Mouse (Mus musculus): ENCODE results near the gene Usp32. TPM values are rescaled to one million over a fixed set of nuclear protein-coding genes. Genes with fewer than 3 reads are reported as not detected.

Usp32 gene
- polyA plus RNA-seq, 1 experiment from 2014 or later, result 19.9 TPM

- DNase-seq, result no peak
- 15% methylated on average over 5 of the region's 5 CpGs for WGBS
- Histone ChIP-seq H3K27ac (replicated peaks; ENCODE audit: low read depth, low read length) (no peak overlapping the region), H3K4me1 (ENCODE audit: control insufficient read depth, insufficient read depth, low read length) (peaks cover 13% of the 10 kb centered on the region), H3K9me3 (ENCODE audit: control insufficient read depth, low read length) (no peaks in the 10 kb centered on the region), H3K36me3 (ENCODE audit: control insufficient read depth, insufficient read depth, low read length) (no peaks in the 10 kb centered on the region), H3K9ac (replicated peaks; ENCODE audit: low read length) (no peak overlapping the region), H3K4me2 (ENCODE audit: low read length) (no peak overlapping the region), H3K27me3 (ENCODE audit: control insufficient read depth, insufficient read depth, low read length) (peaks cover 40% of the 10 kb centered on the region), H3K4me3 (replicated peaks; ENCODE audit: low read depth, low read length) (no peak overlapping the region)
- ATAC-seq (ENCODE audit: low FRiP score, low TSS enrichment), result no peak
Observed at GRCm38 (mm10) chr11:84959181-84959580, 180.8 kb downstream of the Usp32 start.

GRCm38 (mm10) chr11:84958271-84958630 lies 181.7 kb downstream of the Usp32 start:
- Histone ChIP-seq H3K9me3 (ENCODE audit: control insufficient read depth, low read length) (no peaks in the 10 kb centered on the region), H3K36me3 (ENCODE audit: control insufficient read depth, insufficient read depth, low read length) (no peaks in the 10 kb centered on the region), H3K9ac (replicated peaks; ENCODE audit: low read length) (no peak overlapping the region), H3K27me3 (ENCODE audit: control insufficient read depth, insufficient read depth, low read length) (peaks cover 40% of the 10 kb centered on the region), H3K27ac (replicated peaks; ENCODE audit: low read depth, low read length) (no peak overlapping the region), H3K4me2 (ENCODE audit: low read length) (peak overlapping the region; percentile 60), H3K4me1 (ENCODE audit: control insufficient read depth, insufficient read depth, low read length) (peaks cover 13% of the 10 kb centered on the region), H3K4me3 (replicated peaks; ENCODE audit: low read depth, low read length) (peak overlapping the region; percentile 35)
- ATAC-seq (ENCODE audit: low FRiP score, low TSS enrichment) (no peak), DNase-seq (no peak)
- WGBS, result 1% methylated on average over 11 of the region's 11 CpGs

- Histone ChIP-seq H3K27me3 (ENCODE audit: control insufficient read depth, insufficient read depth, low read length) (peaks cover 40% of the 10 kb centered on the region), H3K9me3 (ENCODE audit: control insufficient read depth, low read length) (no peaks in the 10 kb centered on the region), H3K36me3 (ENCODE audit: control insufficient read depth, insufficient read depth, low read length) (no peaks in the 10 kb centered on the region), H3K9ac (replicated peaks; ENCODE audit: low read length) (no peak within 1 kb of the TSS; the same call in 1 of the 2 replicates), H3K4me1 (ENCODE audit: control insufficient read depth, insufficient read depth, low read length) (peaks cover 13% of the 10 kb centered on the region), H3K4me3 (replicated peaks; ENCODE audit: low read depth, low read length) (peak within 1 kb of the TSS; percentile 35), H3K27ac (replicated peaks; ENCODE audit: low read depth, low read length) (no peak within 1 kb of the TSS), H3K4me2 (ENCODE audit: low read length) (peak within 1 kb of the TSS; percentile 60)
- WGBS, result 1% methylated on average over 49 of the region's 49 CpGs
- ATAC-seq (ENCODE audit: low FRiP score, low TSS enrichment) (no peak), DNase-seq (peak; percentile 51)
Observed at GRCm38 (mm10) chr11:84957591-84958270, 182.2 kb downstream of the Usp32 start, which contains the start of gene Car4. Gene Car4, plus strand, starts transcription at chr11:84957786.

GRCm38 (mm10) chr11:84957171-84957570 lies 182.8 kb downstream of the Usp32 start:
- Histone ChIP-seq H3K9ac (replicated peaks; ENCODE audit: low read length) (no peak overlapping the region; the same call in 1 of the 2 replicates), H3K4me1 (ENCODE audit: control insufficient read depth, insufficient read depth, low read length) (peaks cover 13% of the 10 kb centered on the region), H3K36me3 (ENCODE audit: control insufficient read depth, insufficient read depth, low read length) (no peaks in the 10 kb centered on the region), H3K9me3 (ENCODE audit: control insufficient read depth, low read length) (no peaks in the 10 kb centered on the region), H3K4me2 (ENCODE audit: low read length) (peak overlapping the region; percentile 60), H3K27me3 (ENCODE audit: control insufficient read depth, insufficient read depth, low read length) (peaks cover 40% of the 10 kb centered on the region), H3K4me3 (replicated peaks; ENCODE audit: low read depth, low read length) (peak overlapping the region; percentile 35), H3K27ac (replicated peaks; ENCODE audit: low read depth, low read length) (no peak overlapping the region)
- ATAC-seq (ENCODE audit: low FRiP score, low TSS enrichment) (no peak), DNase-seq (no peak)
- whole genome bisulfite sequencing, result 8% methylated on average over 15 of the region's 15 CpGs

- Histone ChIP-seq H3K27ac (replicated peaks; ENCODE audit: low read depth, low read length) (no peak overlapping the region), H3K9me3 (ENCODE audit: control insufficient read depth, low read length) (no peaks in the 10 kb centered on the region), H3K4me1 (ENCODE audit: control insufficient read depth, insufficient read depth, low read length) (peaks cover 13% of the 10 kb centered on the region), H3K4me3 (replicated peaks; ENCODE audit: low read depth, low read length) (no peak overlapping the region), H3K36me3 (ENCODE audit: control insufficient read depth, insufficient read depth, low read length) (no peaks in the 10 kb centered on the region), H3K9ac (replicated peaks; ENCODE audit: low read length) (no peak overlapping the region), H3K27me3 (ENCODE audit: control insufficient read depth, insufficient read depth, low read length) (peaks cover 40% of the 10 kb centered on the region), H3K4me2 (ENCODE audit: low read length) (no peak overlapping the region)
- DNase-seq (no peak), ATAC-seq (ENCODE audit: low FRiP score, low TSS enrichment) (no peak)
- 26% methylated on average over 5 of the region's 5 CpGs for WGBS
Observed at GRCm38 (mm10) chr11:84956400-84956799, 183.6 kb downstream of the Usp32 start.

- Histone ChIP-seq H3K27me3 (ENCODE audit: control insufficient read depth, insufficient read depth, low read length) (peaks cover 12% of the 10 kb centered on the region), H3K9me3 (ENCODE audit: control insufficient read depth, low read length) (no peaks in the 10 kb centered on the region), H3K36me3 (ENCODE audit: control insufficient read depth, insufficient read depth, low read length) (no peaks in the 10 kb centered on the region), H3K9ac (replicated peaks; ENCODE audit: low read length) (no peak overlapping the region), H3K4me3 (replicated peaks; ENCODE audit: low read depth, low read length) (no peak overlapping the region), H3K27ac (replicated peaks; ENCODE audit: low read depth, low read length) (no peak overlapping the region), H3K4me1 (ENCODE audit: control insufficient read depth, insufficient read depth, low read length) (peaks cover 2% of the 10 kb centered on the region), H3K4me2 (ENCODE audit: low read length) (no peak overlapping the region)
- no peak for DNase-seq
- WGBS, result 20% methylated on average over 2 of the region's 2 CpGs
- ATAC-seq (ENCODE audit: low FRiP score, low TSS enrichment), result no peak
Observed at GRCm38 (mm10) chr11:84952611-84953010, 187.3 kb downstream of the Usp32 start.

GRCm38 (mm10) chr11:84948526-84948925 lies 191.4 kb downstream of the Usp32 start:
- DNase-seq (no peak), ATAC-seq (ENCODE audit: low FRiP score, low TSS enrichment) (no peak)
- H3K36me3 ChIP-seq (ENCODE audit: control insufficient read depth, insufficient read depth, low read length), result no peaks in the 10 kb centered on the region
- H3K27me3 ChIP-seq (ENCODE audit: control insufficient read depth, insufficient read depth, low read length), result no peaks in the 10 kb centered on the region
- H3K27ac ChIP-seq (replicated peaks; ENCODE audit: low read depth, low read length), result no peak overlapping the region
- peaks cover 7% of the 10 kb centered on the region for H3K4me1 ChIP-seq (ENCODE audit: control insufficient read depth, insufficient read depth, low read length)
- no peak overlapping the region for H3K4me2 ChIP-seq (ENCODE audit: low read length)
- no peak overlapping the region for H3K9ac ChIP-seq (replicated peaks; ENCODE audit: low read length)
- H3K9me3 ChIP-seq (ENCODE audit: control insufficient read depth, low read length), result no peaks in the 10 kb centered on the region
- H3K4me3 ChIP-seq (replicated peaks; ENCODE audit: low read depth, low read length), result no peak overlapping the region
- 51% methylated on average over 3 of the region's 3 CpGs for WGBS

- WGBS, result 29% methylated on average over 3 of the region's 3 CpGs
- Histone ChIP-seq H3K27ac (replicated peaks; ENCODE audit: low read depth, low read length) (no peak overlapping the region), H3K36me3 (ENCODE audit: control insufficient read depth, insufficient read depth, low read length) (no peaks in the 10 kb centered on the region), H3K9me3 (ENCODE audit: control insufficient read depth, low read length) (no peaks in the 10 kb centered on the region), H3K4me3 (replicated peaks; ENCODE audit: low read depth, low read length) (no peak overlapping the region), H3K4me2 (ENCODE audit: low read length) (no peak overlapping the region), H3K4me1 (ENCODE audit: control insufficient read depth, insufficient read depth, low read length) (peaks cover 9% of the 10 kb centered on the region), H3K27me3 (ENCODE audit: control insufficient read depth, insufficient read depth, low read length) (no peaks in the 10 kb centered on the region), H3K9ac (replicated peaks; ENCODE audit: low read length) (no peak overlapping the region)
- DNase-seq (no peak), ATAC-seq (ENCODE audit: low FRiP score, low TSS enrichment) (no peak)
Observed at GRCm38 (mm10) chr11:84948114-84948513, 191.8 kb downstream of the Usp32 start.

GRCm38 (mm10) chr11:84947206-84947605 lies 192.8 kb downstream of the Usp32 start:
- Histone ChIP-seq H3K36me3 (ENCODE audit: control insufficient read depth, insufficient read depth, low read length) (no peaks in the 10 kb centered on the region), H3K27me3 (ENCODE audit: control insufficient read depth, insufficient read depth, low read length) (no peaks in the 10 kb centered on the region), H3K4me3 (replicated peaks; ENCODE audit: low read depth, low read length) (no peak overlapping the region), H3K4me2 (ENCODE audit: low read length) (no peak overlapping the region), H3K9ac (replicated peaks; ENCODE audit: low read length) (no peak overlapping the region), H3K27ac (replicated peaks; ENCODE audit: low read depth, low read length) (no peak overlapping the region), H3K9me3 (ENCODE audit: control insufficient read depth, low read length) (no peaks in the 10 kb centered on the region), H3K4me1 (ENCODE audit: control insufficient read depth, insufficient read depth, low read length) (peaks cover 9% of the 10 kb centered on the region)
- 51% methylated on average over 6 of the region's 6 CpGs for WGBS
- no peak for ATAC-seq (ENCODE audit: low FRiP score, low TSS enrichment)
- no peak for DNase-seq
